ENCODE assay signal across 18 mouse cellular contexts in genomic region chr7:130237244-130237643, GRCm38 (mm10).
"Had no signal": no experiment of that assay in that cellular context is flagged by ENCODE, and none has a peak within 500 bp of the region (broad histone marks: within the 10 kb centered on the region; RNA-seq: fewer than 3 reads in every experiment).

No protein-coding gene starts in this region.

- H3K4me1 ChIP-seq: megakaryocyte, embryonic 14.5 days; midbrain, embryonic 15.5 days had no signal

- H3K36me3 ChIP-seq: liver, embryonic 13.5 days; midbrain, embryonic 15.5 days; neural tube, embryonic 13.5 days had no signal

- H3K4me3 ChIP-seq: kidney, embryonic 15.5 days; limb, embryonic 15.5 days; liver, embryonic 13.5 days; megakaryocyte, embryonic 14.5 days; midbrain, embryonic 15.5 days; neural tube, embryonic 13.5 days; stomach, embryonic 15.5 days had no signal

- H3K9ac ChIP-seq: kidney, embryonic 15.5 days; limb, embryonic 15.5 days; liver, embryonic 13.5 days; midbrain, embryonic 15.5 days; neural tube, embryonic 13.5 days; stomach, embryonic 15.5 days had no signal

- DNase-seq: kidney, adult 2 months; kidney, postnatal 14 days; layer of hippocampus, adult 9-11 months; layer of hippocampus, postnatal 36 days; liver, embryonic 13.5 days; lung, adult 18-20 months; lung, postnatal 36 days; retina, postnatal 1 day; right cerebral cortex, postnatal 14 days; thymus, adult 2 months; thymus, postnatal 25 days had no signal

- H3K27ac ChIP-seq: kidney, embryonic 15.5 days; limb, embryonic 15.5 days; liver, embryonic 13.5 days; midbrain, embryonic 15.5 days; neural tube, embryonic 13.5 days; stomach, embryonic 15.5 days had no signal

- H3K4me2 ChIP-seq: kidney, embryonic 15.5 days; limb, embryonic 15.5 days; liver, embryonic 13.5 days; midbrain, embryonic 11.5 days; midbrain, embryonic 15.5 days; neural tube, embryonic 13.5 days; stomach, embryonic 15.5 days had no signal

- ATAC-seq: midbrain, embryonic 15.5 days had no signal

- H3K27me3 ChIP-seq: kidney, embryonic 15.5 days; limb, embryonic 15.5 days; liver, embryonic 13.5 days; megakaryocyte, embryonic 14.5 days; midbrain, embryonic 15.5 days; neural tube, embryonic 13.5 days; stomach, embryonic 15.5 days had no signal

- H3K9me3 ChIP-seq: kidney, embryonic 15.5 days; limb, embryonic 15.5 days; liver, embryonic 13.5 days; midbrain, embryonic 15.5 days; neural tube, embryonic 13.5 days; stomach, embryonic 15.5 days had no signal
